Mouse (Mus musculus) neutrophil, adult 65 days (primary cell): ENCODE results near the gene Eif2ak2. TPM values are rescaled to one million over a fixed set of nuclear protein-coding genes. Genes with fewer than 3 reads are reported as not detected.

ENCODE experiments used
- total RNA-seq: library from RNA; stranded (reverse); gene quantifications from 2 replicates; pipeline ENCODE4 v1.2.4, GENCODE M21; 2023

The Eif2ak2 gene
- total RNA-seq, result 22.5 and 26.7 TPM in 2 replicates

DNA sequence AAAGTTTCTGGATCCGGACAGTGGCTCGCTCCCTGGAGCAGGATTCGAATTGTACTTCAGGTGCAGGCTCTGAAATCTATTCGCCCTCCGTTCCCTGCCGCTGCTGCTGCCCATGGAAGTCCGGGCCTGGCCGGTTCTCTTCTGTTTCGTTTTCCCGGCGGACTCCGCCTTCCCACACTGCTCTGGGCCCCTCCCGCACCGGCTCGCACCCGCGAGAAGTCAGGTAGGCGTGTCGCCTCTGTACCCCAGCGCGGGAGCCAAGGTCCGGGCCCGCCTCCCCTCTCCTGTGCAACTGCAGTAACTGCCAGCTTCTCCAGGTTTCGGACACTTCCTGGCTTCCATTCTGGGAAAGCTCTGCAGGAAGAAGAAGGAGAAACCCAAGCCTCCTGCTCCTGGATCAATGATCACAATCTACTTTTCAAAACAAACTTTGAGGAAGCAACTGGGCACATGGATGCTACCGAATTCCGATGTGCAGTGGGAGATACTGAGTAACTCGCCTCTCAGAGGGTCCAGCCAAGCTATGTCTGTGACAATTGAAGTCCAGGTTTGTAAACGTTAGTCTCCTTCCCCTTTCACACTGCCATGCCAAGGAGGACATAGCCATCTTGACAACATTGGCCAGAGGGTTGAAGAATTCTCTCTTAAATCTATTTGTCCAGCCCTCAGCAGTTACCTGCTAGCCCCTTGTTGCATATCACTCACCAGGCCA, at the start of gene Eif2ak2:
Gene Eif2ak2, minus strand, starts transcription at position 173 of the 712 bp plus-strand sequence.

DNA sequence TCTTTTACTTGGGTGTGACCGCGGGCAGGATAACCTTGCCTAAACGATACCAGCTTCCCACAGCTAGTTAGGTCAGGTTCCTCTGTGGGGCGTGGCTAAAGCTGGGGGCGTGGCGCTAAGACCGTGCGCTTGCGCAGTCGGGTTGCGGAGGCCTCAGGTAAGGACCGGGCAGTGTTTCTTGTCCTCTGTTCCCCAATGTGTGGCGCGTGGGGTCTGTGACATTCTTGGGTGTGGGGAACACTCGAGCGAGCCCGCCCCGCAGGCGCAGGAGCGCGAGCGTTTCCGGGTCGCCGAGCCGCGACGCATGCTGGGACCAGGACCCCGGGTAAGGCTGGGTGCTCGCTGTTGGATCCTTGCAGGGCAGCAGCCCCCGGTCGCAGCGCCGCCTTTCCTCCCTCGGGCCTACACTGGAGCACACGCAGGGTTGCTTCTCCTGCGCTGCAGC, 34.0 kb upstream of the Eif2ak2 start, which contains the start of gene Cebpzos:
Gene Cebpzos, plus strand, starts transcription at position 132 of the 445 bp plus-strand sequence.

DNA sequence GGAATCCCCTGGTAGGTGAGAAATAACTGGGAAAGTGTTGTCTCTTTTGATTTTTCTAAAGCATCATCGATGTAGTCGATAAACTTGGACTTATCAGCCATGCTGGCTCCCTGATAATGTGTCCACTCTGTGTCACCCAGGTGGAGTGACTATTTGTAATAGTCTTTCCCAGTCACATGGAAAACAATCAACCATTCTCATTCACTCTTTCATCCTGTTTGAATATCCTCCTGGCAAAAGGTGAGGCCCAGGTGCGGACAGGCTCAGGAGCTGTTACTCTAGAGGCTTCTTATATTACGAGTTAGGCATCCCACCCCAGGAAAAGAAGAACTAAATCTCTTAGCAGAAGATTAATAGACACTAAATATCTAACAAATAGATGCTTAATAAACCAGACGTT, 24.5 kb upstream of the Eif2ak2 start, which contains the start of gene Sult6b1:
Gene Sult6b1, minus strand, starts transcription at position 101 of the 400 bp plus-strand sequence.

DNA sequence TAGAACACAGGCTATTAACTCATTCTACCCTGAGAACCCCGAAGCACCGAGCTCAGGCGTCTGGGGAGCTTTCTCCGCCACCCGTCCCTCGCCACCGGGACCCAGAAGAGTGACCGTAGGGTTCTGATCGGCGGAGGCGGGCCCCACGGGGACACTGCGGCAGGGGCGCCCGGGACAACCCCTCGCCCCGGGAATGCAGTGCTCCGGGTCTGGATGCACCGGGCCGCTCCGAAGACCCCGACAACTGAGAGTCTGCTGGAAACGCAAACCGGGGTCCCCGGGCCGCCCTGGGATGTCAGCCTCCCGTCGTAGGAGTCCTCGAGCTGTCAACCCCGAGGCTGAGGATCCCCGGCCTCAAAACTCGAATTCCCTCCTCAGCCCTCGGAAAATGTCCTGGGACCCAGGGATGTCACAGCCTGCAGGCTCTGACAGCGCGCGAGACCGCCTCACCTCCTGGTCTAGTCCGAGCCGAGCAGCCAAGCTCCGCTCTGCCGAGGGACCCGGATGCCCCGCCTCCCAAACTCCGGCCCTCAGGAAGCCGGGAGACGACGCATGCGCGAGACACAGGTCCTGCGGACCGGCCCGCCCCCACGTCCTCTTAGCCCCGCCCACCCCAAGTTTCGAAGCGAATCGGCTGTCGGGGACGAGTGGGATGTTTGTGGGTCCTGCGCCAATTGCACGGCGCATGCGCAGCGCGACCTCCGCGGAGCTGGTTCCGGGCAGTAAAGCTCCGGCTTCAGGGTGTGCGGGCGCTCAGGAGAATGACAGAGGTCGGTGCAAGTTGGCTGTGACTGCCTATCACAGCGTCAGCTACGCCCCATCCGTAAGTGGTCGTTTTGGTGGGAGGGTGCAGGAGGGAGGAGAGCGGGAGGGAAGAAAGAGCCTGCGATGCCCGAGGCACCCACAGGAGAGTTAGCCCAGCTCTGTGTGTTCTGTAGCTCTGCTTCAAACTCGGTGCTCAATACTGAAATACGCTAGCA, 47.2 kb downstream of the Eif2ak2 start, which contains the start of the genes Heatr5b and Gpatch11:
Gene Heatr5b, minus strand, starts transcription at position 509 of the 980 bp plus-strand sequence.
Gene Gpatch11, plus strand, starts transcription at position 712 of the 980 bp plus-strand sequence.

Other genes starting within 250 kb of the Eif2ak2 start
- 40.4 and 41.1 TPM in 2 replicates for gene Strn, start 145.4 kb downstream of the Eif2ak2 start, total RNA-seq
- gene Heatr5b, start 47.2 kb downstream of the Eif2ak2 start, total RNA-seq, result 18.8 and 20.3 TPM in 2 replicates
- gene Gpatch11, start 47.0 kb downstream of the Eif2ak2 start, total RNA-seq, result 19.6 and 38.9 TPM in 2 replicates
- not detected in 2 replicates for gene Sult6b1, start 24.4 kb upstream of the Eif2ak2 start, total RNA-seq
- gene Cebpzos, start 33.9 kb upstream of the Eif2ak2 start, total RNA-seq, result 6.3 and 6.7 TPM in 2 replicates
- gene Cebpz, start 54.5 kb upstream of the Eif2ak2 start, total RNA-seq, result 110 and 125 TPM in 2 replicates
- 22.6 and 32.3 TPM in 2 replicates for gene Ndufaf7, start 54.6 kb upstream of the Eif2ak2 start, total RNA-seq
- gene Prkd3, start 138.2 kb upstream of the Eif2ak2 start, total RNA-seq, result 44.6 and 51.5 TPM in 2 replicates
- gene Qpct, start 169.3 kb upstream of the Eif2ak2 start, total RNA-seq, result 3.9 and 4.4 TPM in 2 replicates